In the genomic region with DNA sequence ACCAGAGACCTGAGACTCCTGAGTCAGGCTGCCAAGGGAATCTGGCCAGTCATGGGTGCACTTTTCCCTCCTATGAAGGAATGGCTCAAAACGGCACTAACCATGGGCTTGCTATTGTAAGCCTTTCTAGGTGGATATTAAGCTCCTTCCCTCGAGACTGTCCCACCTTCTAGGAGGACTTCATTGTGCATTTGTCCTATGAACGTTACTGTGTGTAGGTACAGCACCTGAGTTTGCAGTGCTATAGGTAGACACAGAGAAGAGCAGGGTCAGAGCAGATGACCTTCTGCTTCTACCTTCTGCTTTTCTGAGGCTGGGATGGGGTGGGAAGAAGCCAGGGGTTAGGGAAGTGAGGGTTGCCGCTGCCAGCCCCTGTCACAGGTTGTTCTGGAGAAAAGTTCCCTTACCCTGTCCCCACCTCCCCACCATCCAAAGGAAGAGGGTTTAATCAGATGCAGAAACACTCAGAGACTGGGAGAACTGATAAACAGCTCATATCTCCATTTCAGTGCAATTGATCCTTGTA, we compare ENCODE assay signal across 12 mouse cellular contexts.
DNase-seq lines count a peak whose midpoint lies in the region; ATAC-seq lines count a peak whose summit lies in the region.
"Had no signal": no experiment of that assay in that cellular context is flagged by ENCODE, and none has a peak within 500 bp of the region (broad histone marks: within the 10 kb centered on the region; RNA-seq: fewer than 3 reads in every experiment).

No protein-coding gene starts in this region.

- peaks cover 34% of the 10 kb centered on the region for H3K4me1 ChIP-seq in forebrain, embryonic 12.5 days
- H3K4me1 ChIP-seq in forebrain, embryonic 14.5 days (ENCODE audit: control insufficient read depth, insufficient read depth, low read length), result peaks cover 15% of the 10 kb centered on the region; the same call in 1 of the 2 replicates
- peaks cover 21% of the 10 kb centered on the region for H3K4me1 ChIP-seq in kidney, embryonic 16.5 days (ENCODE audit: insufficient read depth, low read length)
- H3K4me1 ChIP-seq in liver, embryonic 15.5 days (replicated peaks), result peaks cover 19% of the 10 kb centered on the region

- no peaks in the 10 kb centered on the region for H3K36me3 ChIP-seq in forebrain, embryonic 12.5 days (replicated peaks)
- no peaks in the 10 kb centered on the region for H3K36me3 ChIP-seq in forebrain, embryonic 14.5 days (ENCODE audit: control insufficient read depth, insufficient read depth, low read length)
- H3K36me3 ChIP-seq in kidney, embryonic 16.5 days (ENCODE audit: insufficient read depth, low read length), result no peaks in the 10 kb centered on the region
- H3K36me3 ChIP-seq in liver, embryonic 15.5 days (replicated peaks), result no peaks in the 10 kb centered on the region
- H3K36me3 ChIP-seq: embryonic facial prominence, embryonic 12.5 days had no signal

- no peak overlapping the region for H3K9ac ChIP-seq in forebrain, embryonic 12.5 days
- no peak overlapping the region for H3K9ac ChIP-seq in forebrain, embryonic 14.5 days (ENCODE audit: low read length)
- H3K9ac ChIP-seq in kidney, embryonic 16.5 days (replicated peaks; ENCODE audit: low read length), result no peak overlapping the region
- no peak overlapping the region for H3K9ac ChIP-seq in liver, embryonic 15.5 days
- H3K9ac ChIP-seq: embryonic facial prominence, embryonic 12.5 days had no signal

- no peak for DNase-seq in forebrain, embryonic 14.5 days (ENCODE audit: low spot score)
- DNase-seq in kidney, adult 18-20 months, result no peak
- DNase-seq in adipocyte (ENCODE audit: low spot score), result peak; percentile 31
- no peak for DNase-seq in frontal cortex, postnatal 25 days (ENCODE audit: low spot score in 2 of 2)
- no peak for DNase-seq in thymus, adult 18-20 months
- DNase-seq: right cerebral cortex, postnatal 14 days had no signal

- WGBS in forebrain, embryonic 12.5 days, result 34% methylated on average over 4 of the region's 4 CpGs
- WGBS in forebrain, embryonic 14.5 days, result 42% methylated on average over 4 of the region's 4 CpGs
- 69% methylated on average over 4 of the region's 4 CpGs for WGBS in kidney, embryonic 16.5 days
- WGBS in liver, embryonic 15.5 days (ENCODE audit: insufficient replicate concordance), result 70% methylated on average over 4 of the region's 4 CpGs

- ATAC-seq in forebrain, embryonic 12.5 days (ENCODE audit: low FRiP score), result no peak
- no peak for ATAC-seq in forebrain, embryonic 14.5 days
- no peak for ATAC-seq in kidney, embryonic 16.5 days (ENCODE audit: low FRiP score, low TSS enrichment)
- ATAC-seq in liver, embryonic 15.5 days (ENCODE audit: insufficient read depth), result no peak
- ATAC-seq: Patski had no signal

- H3K27ac ChIP-seq in forebrain, embryonic 12.5 days, result peak overlapping the region; percentile 47; the same call in 1 of the 2 replicates
- no peak overlapping the region for H3K27ac ChIP-seq in forebrain, embryonic 14.5 days (ENCODE audit: low read depth, low read length)
- peak overlapping the region; percentile 61; the same call in 1 of the 2 replicates for H3K27ac ChIP-seq in kidney, embryonic 16.5 days (ENCODE audit: low read length)
- 0 out of 2 replicates have a peak overlapping the region, but pooled peaks have one; percentile 1 for H3K27ac ChIP-seq in liver, embryonic 15.5 days (replicated peaks)

- H3K9me3 ChIP-seq in forebrain, embryonic 12.5 days, result no peaks in the 10 kb centered on the region
- H3K9me3 ChIP-seq in forebrain, embryonic 14.5 days (replicated peaks; ENCODE audit: control insufficient read depth, low read length), result no peaks in the 10 kb centered on the region
- H3K9me3 ChIP-seq in kidney, embryonic 16.5 days (ENCODE audit: low read length), result no peaks in the 10 kb centered on the region
- H3K9me3 ChIP-seq in liver, embryonic 15.5 days (replicated peaks), result no peaks in the 10 kb centered on the region
- H3K9me3 ChIP-seq: embryonic facial prominence, embryonic 12.5 days had no signal

- H3K27me3 ChIP-seq in forebrain, embryonic 12.5 days, result no peaks in the 10 kb centered on the region
- no peaks in the 10 kb centered on the region for H3K27me3 ChIP-seq in forebrain, embryonic 14.5 days (replicated peaks; ENCODE audit: control insufficient read depth, insufficient read depth, low read length)
- H3K27me3 ChIP-seq in kidney, embryonic 16.5 days (ENCODE audit: insufficient read depth, low read length), result no peaks in the 10 kb centered on the region
- H3K27me3 ChIP-seq in liver, embryonic 15.5 days, result no peaks in the 10 kb centered on the region
- H3K27me3 ChIP-seq: embryonic facial prominence, embryonic 12.5 days; Patski had no signal

- no peak overlapping the region for H3K4me3 ChIP-seq in forebrain, embryonic 12.5 days (replicated peaks)
- no peak overlapping the region for H3K4me3 ChIP-seq in forebrain, embryonic 14.5 days (ENCODE audit: low read depth, low read length)
- no peak overlapping the region for H3K4me3 ChIP-seq in kidney, embryonic 16.5 days (ENCODE audit: low read length)
- no peak overlapping the region for H3K4me3 ChIP-seq in liver, embryonic 15.5 days (replicated peaks)
- H3K4me3 ChIP-seq: embryonic facial prominence, embryonic 12.5 days; myocyte had no signal

- H3K4me2 ChIP-seq in forebrain, embryonic 12.5 days, result no peak overlapping the region
- no peak overlapping the region for H3K4me2 ChIP-seq in forebrain, embryonic 14.5 days (ENCODE audit: low read length)
- H3K4me2 ChIP-seq in kidney, embryonic 16.5 days (replicated peaks; ENCODE audit: low read depth, low read length), result no peak overlapping the region
- H3K4me2 ChIP-seq in liver, embryonic 15.5 days, result no peak overlapping the region
- H3K4me2 ChIP-seq: embryonic facial prominence, embryonic 12.5 days had no signal
